Mouse (Mus musculus) olfactory bulb, adult 2 months (tissue): Measurements from ENCODE around the gene Tex11.

ENCODE experiments used
- CTCF ChIP-seq: fragments of 200-500 bp; IDR thresholded peaks from 2 replicates; pipeline ENCODE4 v1.5.1; 2012; ENCODE audit warnings: low read depth, mild to moderate bottlenecking, low read length, moderate library complexity; ENCODE audit not compliant: insufficient read depth
- POLR2A ChIP-seq: fragments of 200-500 bp; IDR thresholded peaks from 2 replicates; pipeline ENCODE4 v1.6.1; 2012; ENCODE audit warnings: mild to moderate bottlenecking, low read depth, low read length, moderate library complexity; ENCODE audit not compliant: insufficient read depth

GRCm38 (mm10) chrX:100943640-100944039, 115.8 kb downstream of the Tex11 start:
- no peak for TF ChIP-seq CTCF
- TF ChIP-seq POLR2A = no peak
